ENCODE assay signal across 8 mouse cellular contexts in the genomic region with DNA sequence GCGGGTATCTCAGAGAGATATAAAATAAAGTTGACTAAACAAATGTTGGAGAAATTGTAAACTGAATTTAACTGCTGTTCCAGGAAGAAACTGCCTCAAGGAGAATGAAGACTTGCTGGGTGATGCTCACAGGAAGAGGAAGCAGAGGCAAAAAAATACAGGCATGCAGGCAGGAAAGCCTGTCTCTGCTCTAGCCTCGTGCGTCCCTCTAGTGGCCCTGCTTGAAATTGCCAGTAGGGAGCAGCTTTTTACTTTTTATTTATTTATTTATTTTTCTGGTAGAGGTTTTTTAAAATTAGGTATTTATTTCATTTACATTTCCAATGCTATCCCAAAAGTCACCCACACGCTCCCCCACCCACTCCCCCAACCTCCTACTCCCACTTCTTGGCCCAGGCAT.
DNase-seq lines count a peak whose midpoint lies in the region; ATAC-seq lines count a peak whose summit lies in the region.

No protein-coding gene starts in this region.

- H3K9me3 ChIP-seq in intestine, embryonic 14.5 days (ENCODE audit: control insufficient read depth, low read length), result no peaks in the 10 kb centered on the region
- no peaks in the 10 kb centered on the region for H3K9me3 ChIP-seq in intestine, embryonic 15.5 days

- H3K27me3 ChIP-seq in intestine, embryonic 14.5 days (replicated peaks; ENCODE audit: control insufficient read depth, insufficient read depth, low read length), result no peaks in the 10 kb centered on the region
- no peaks in the 10 kb centered on the region for H3K27me3 ChIP-seq in intestine, embryonic 15.5 days (replicated peaks)

- H3K4me2 ChIP-seq in intestine, embryonic 14.5 days (ENCODE audit: low read length), result no peak overlapping the region
- no peak overlapping the region for H3K4me2 ChIP-seq in intestine, embryonic 15.5 days (replicated peaks)

- WGBS in intestine, embryonic 14.5 days, result 29% methylated on average over 4 of the region's 4 CpGs
- 38% methylated on average over 4 of the region's 4 CpGs for WGBS in intestine, embryonic 15.5 days

- H3K4me1 ChIP-seq in intestine, embryonic 14.5 days (replicated peaks; ENCODE audit: control insufficient read depth, insufficient read depth, low read length), result no peaks in the 10 kb centered on the region
- H3K4me1 ChIP-seq in intestine, embryonic 15.5 days (replicated peaks), result no peaks in the 10 kb centered on the region

- DNase-seq in intestine, embryonic 14.5 days (ENCODE audit: low spot score), result peak; percentile 69
- peak; percentile 52 for DNase-seq in NIH3T3 (ENCODE audit: low read depth)
- DNase-seq in cerebellum, adult 9-10 months, result peak; percentile 19
- DNase-seq in frontal cortex, adult 2 months (ENCODE audit: extremely low spot score in 1 of 2, low spot score in 1 of 2), result peak; percentile 27 to 87
- DNase-seq in left cerebral cortex, adult 18-20 months (ENCODE audit: low spot score in 2 of 2), result peak; percentile 76 to 80
- peak; percentile 13 for DNase-seq in retina, adult 2 months (ENCODE audit: low read depth, low spot score)
- DNase-seq in urinary bladder, postnatal 4 days (ENCODE audit: low spot score in 2 of 2), result no peak

- no peak overlapping the region for H3K9ac ChIP-seq in intestine, embryonic 14.5 days (ENCODE audit: low read length)
- H3K9ac ChIP-seq in intestine, embryonic 15.5 days, result no peak overlapping the region

- no peak overlapping the region for H3K4me3 ChIP-seq in intestine, embryonic 14.5 days (ENCODE audit: low read depth, low read length)
- H3K4me3 ChIP-seq in intestine, embryonic 15.5 days (replicated peaks), result no peak overlapping the region

- no peak overlapping the region for H3K27ac ChIP-seq in intestine, embryonic 14.5 days (ENCODE audit: low read depth)
- H3K27ac ChIP-seq in intestine, embryonic 15.5 days, result no peak overlapping the region

- ATAC-seq in intestine, embryonic 14.5 days (replicated peaks; ENCODE audit: low FRiP score, low TSS enrichment, low read depth), result no peak
- no peak for ATAC-seq in intestine, embryonic 15.5 days

- H3K36me3 ChIP-seq in intestine, embryonic 14.5 days (ENCODE audit: control insufficient read depth, insufficient read depth, low read length), result no peaks in the 10 kb centered on the region
- no peaks in the 10 kb centered on the region for H3K36me3 ChIP-seq in intestine, embryonic 15.5 days

Comparison
In these comparisons a context has a peak if more than half of its experiments do, and no peak if none do; other contexts are left out.
1. DNase-seq: peak in intestine, embryonic 14.5 days (single experiment), NIH3T3 (single experiment), cerebellum, adult 9-10 months (single experiment), frontal cortex, adult 2 months (2 of 2), left cerebral cortex, adult 18-20 months (2 of 2) and retina, adult 2 months (single experiment); none in urinary bladder, postnatal 4 days (0 of 2).